Mouse (Mus musculus) lung, postnatal 14 days (tissue): ENCODE results near the gene Il1rapl1.

Experiments
- DNase-seq: peaks from one replicate; pipeline ENCODE4 v3.0.0; 2021

Il1rapl1 gene

DNA sequence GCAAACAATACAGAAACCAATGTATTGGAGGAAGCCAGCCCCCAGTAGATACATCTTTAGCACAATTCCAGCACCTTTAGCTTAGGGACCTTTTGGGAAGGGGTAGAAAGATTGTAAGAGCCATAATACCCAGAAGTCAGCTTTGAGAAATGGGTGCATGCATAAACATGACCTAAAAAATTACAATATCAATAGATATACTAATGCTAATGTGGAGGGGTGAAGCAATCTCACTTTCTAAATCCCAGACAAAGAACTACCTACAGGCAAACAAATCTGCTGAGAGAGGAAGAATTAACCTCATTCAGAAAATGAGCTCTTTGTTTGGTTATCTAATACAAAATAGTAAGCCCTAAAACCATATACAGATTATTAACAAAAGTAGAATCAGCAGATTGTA, 607.4 kb downstream of the Il1rapl1 start:
- DNase-seq: no peak

- DNase-seq: no peak
Observed at GRCm38 (mm10) chrX:87502604-87503003, 612.8 kb downstream of the Il1rapl1 start.

GRCm38 (mm10) chrX:87483416-87483815, 632.0 kb downstream of the Il1rapl1 start:
- DNase-seq: no peak

DNA sequence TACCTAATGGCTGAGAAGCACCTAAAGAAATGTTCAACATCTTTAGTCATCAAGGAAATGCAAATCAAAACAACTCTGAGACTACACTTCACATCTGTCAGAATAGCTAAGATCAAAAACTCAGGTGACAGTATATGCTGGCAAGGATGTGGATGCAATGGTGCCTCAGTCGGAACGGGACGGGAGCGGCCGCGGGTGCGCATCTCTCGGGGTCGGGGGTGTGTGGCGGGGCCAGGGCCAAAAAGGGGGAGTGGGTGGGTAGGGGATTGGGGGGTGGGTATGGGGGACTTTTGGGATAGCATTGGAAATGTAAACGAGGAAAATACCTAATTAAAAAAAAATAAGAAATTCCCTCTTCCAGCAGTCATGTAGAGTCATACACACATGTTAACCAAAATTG, 877.3 kb downstream of the Il1rapl1 start:
- DNase-seq: peak; percentile 84

- DNase-seq: no peak
Observed at GRCm38 (mm10) chrX:87225280-87225679, 890.2 kb downstream of the Il1rapl1 start.

DNA sequence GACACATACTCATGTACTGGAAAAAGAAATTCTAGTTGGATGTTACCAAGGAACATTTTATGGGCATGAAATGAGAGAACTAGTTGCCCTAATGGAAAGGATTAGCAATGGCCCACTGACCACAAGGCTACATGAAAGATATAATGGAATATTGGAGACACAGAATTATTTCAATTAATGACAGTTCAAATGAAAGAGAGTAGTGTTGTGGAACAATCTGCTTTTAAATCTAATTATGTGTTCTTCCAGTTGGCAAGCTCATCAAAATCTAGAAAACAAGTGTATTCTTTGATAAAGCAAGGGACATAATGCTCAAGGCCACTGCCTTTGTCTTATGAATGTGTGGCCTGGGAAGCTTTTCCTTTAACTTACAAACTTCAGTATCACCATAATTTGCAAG, 1113.1 kb downstream of the Il1rapl1 start:
- no peak for DNase-seq

DNA sequence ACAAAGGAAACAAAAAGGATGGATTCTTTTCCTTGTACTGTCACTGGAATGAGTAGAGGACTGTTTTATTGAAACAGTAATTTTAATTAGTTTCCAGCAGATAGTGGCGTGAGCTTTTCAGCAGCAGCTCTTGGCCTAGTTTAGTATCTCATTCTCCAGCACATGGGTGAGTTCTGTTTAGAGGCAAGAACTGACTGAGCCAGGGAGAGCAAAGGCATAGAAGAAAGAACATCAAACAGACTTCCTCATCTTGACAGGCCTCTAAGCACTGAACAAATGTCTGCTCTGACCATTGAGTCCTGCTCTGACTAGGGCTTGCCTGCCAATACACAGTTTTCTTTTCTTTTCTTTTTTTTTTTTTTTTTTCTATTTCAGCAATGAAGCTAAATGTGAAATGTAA, 1160.3 kb downstream of the Il1rapl1 start:
- DNase-seq: no peak

- DNase-seq: no peak
Observed at GRCm38 (mm10) chrX:86954614-86955013, 1160.8 kb downstream of the Il1rapl1 start.

DNA sequence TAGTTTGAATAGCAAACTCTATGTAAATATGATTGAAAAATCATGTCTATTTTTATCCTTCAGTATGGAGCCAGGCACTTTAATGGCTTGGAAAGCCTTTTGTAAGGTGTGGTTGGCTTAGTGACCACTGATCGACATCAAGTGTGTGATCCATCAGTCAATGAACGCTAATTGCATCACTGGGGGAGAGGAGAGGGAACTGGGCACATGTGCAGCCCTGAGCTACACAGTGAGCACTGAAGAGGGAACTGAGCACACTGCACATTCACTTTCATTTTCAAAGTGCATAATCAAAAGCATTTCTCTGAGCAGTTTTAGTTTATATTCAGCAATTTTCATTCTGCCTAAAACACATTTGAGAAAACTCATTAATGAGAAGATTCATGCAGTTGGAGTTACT, 1164.5 kb downstream of the Il1rapl1 start:
- DNase-seq: no peak

GRCm38 (mm10) chrX:86949112-86949511, 1166.3 kb downstream of the Il1rapl1 start:
- no peak for DNase-seq

GRCm38 (mm10) chrX:86854835-86855234, 1260.6 kb downstream of the Il1rapl1 start:
- no peak for DNase-seq

DNA sequence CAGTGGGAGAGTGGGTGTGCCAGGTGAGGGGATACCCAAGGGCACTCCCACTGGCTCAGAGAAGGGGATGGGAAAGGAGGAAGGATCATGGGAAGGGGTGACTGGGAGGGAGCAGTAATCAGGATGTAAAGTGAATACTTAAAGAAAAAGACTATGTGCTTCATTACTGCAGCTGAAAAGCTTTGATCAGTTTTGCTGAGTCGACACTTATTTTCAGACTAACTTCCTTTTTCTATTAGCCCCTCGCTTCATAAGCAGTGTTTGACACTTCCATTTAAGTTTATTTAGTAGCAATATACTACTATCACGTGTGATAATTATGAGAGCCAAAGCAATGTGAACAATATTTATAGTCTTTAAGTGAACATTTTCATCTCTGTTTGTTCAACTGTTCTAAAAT, 1307.2 kb downstream of the Il1rapl1 start:
- no peak for DNase-seq

- no peak for DNase-seq
Observed at GRCm38 (mm10) chrX:86802725-86803124, 1312.7 kb downstream of the Il1rapl1 start.

GRCm38 (mm10) chrX:86728803-86729202, 1386.6 kb downstream of the Il1rapl1 start:
- no peak for DNase-seq
